Mouse (Mus musculus): ENCODE measurements at regions not wholly inside any gene's neighbourhood (a gene's known extent, or its start where the extent isn't known, plus 50 kb on each side); places are given as distances from the start of the nearest gene placed in this dataset.
A peak's percentile ranks its signal among the peaks of the same experiment; 100 is the strongest.
"Not testable (repeated sequence)": the region's sequence is repeated elsewhere in the genome, so short reads cannot be mapped to it uniquely, and the experiment has no call there.

DNA sequence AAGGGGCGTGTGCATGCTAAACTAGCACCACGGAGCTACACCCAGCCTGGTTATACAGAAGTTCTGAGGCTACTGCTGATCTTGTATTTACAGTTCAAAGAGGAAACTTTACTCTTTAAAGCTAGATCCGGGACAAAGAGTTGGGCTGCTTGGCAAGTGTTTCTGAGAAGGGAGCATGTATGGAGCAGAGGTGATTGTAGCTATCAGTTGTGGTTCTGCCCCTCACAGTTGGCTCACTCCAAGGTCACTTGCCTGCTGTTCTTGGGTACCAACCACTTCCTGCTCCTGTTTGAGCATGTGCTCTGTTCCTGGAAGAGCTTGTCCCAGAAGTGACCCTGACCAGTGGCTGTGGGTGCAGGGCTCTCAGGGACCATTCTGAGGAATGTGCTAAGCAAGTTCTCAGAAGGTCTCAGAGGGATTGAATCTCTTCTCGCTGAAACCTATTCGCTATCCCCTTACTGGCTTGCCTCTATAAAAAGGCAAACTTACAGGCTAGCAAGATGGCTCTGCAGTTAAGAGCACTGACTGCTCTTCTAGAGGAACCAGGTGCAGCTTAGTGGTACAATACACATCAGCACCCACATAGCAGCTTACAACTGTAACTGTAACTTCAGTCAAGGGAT lies 94.9 kb upstream of the Max start:
- DNase-seq (ENCODE audit: low read depth, low spot score): no peak

DNA sequence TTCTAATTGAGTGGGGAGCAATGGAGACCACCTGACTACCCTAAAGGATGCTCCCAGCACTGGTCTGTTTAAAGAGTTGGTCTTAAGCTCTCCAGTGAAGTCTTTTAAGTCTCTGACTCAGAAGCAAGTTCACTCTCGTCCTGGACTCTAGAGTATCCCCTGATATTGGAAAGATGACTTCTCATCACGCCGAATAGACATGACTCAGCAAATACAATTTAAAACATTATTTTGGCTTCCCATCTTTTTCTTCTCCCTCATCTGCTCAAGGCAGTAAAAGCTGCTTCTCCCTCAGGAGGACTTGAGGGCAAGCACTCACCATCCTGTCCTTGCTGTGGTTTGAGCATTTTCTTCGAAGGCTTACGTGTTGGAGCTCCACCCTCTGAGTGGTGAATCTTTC lies 92.7 kb upstream of the Max start:
- DNase-seq (ENCODE audit: low read depth, low spot score): no peak

GRCm38 (mm10) chr12:77054211-77054610 lies 92.2 kb upstream of the Max start:
- DNase-seq (ENCODE audit: low read depth, low spot score): no peak

- peak; percentile 60 for DNase-seq (ENCODE audit: low read depth, low spot score)
Observed at GRCm38 (mm10) chr12:77052853-77053252, 90.9 kb upstream of the Max start.

DNA sequence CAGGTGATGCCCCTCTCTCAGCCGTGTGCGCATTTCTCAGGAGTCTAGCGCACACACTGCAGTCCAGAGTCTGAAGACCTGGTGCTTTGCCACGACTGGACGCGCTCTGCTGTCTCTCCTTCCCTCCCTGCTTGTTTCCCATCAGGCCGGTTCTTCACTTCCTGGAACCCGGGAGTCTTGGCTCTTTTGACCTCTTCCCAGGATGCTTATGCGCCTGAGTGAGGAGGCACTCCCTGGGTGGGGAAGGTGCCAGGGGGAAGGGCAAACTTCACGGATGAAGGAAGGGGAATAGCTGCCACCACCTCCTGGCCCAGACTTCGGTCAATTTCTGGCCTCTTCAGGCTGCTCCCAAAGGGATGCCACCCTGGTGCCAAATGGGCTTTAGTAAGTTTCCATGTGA lies 86.4 kb upstream of the Max start:
- DNase-seq (ENCODE audit: low read depth, low spot score): peak; percentile 37

DNA sequence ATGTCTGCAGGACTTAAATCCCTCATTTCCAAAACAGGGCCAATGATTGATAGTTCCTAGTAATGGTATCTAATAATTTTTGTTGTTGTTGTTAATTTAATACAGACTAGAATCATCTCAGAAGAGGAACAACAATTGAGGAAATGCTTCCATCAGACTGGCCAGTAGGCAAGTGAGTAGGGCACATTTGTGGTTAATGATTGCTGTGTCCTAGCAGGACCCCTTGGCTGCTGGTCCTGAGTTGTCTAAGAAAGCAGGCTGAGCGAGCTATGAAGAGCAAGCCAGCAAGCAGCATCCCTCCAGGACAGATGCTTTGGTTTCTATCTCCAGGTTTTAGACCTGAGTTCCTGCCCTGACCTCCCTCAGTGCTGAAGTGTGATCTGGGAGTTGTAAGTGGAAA lies 85.3 kb upstream of the Max start:
- DNase-seq (ENCODE audit: low read depth, low spot score): no peak

DNA sequence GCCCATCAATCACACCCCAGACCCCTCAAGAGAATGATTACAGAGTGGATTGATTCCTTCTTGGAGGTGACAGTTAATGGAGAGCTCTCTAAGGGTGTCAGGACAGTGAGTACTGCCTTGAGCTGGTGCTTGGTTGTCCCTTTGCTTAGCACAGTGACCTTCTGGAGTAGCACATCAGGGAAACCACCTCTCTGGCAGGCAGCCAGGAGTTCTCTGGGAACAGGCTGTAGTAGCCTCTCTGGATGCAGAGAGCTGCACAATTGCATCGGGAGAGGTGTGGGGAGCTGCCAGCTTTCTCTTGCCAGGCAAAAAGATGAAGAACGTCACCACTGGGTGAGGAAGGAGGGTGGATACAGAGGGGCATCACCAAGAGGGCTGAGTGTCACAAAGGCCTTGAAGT lies 84.0 kb upstream of the Max start:
- peak; percentile 75 for DNase-seq (ENCODE audit: low read depth, low spot score)

DNA sequence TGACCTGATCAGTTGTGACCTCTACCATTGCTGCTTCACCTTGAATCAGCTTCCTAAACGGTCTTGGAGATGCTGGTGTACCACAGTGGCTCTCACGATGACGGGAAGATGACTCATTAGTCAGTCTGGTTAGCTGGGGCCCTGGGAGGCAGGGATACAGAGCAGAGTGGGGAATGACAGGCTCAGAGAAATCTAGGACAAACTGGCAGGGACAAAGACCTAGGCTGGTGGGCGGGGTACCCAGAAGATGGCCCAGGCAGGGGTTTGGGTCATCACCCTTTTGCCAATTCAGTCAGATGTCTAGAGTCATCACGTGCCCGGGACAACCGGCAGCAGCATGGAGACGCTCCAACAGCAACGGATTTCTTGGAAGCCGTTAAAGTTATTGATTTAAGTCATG lies 83.4 kb upstream of the Max start:
- DNase-seq (ENCODE audit: low read depth, low spot score): no peak

GRCm38 (mm10) chr12:77042356-77042755 lies 80.4 kb upstream of the Max start:
- no peak for DNase-seq (ENCODE audit: low read depth, low spot score)

DNA sequence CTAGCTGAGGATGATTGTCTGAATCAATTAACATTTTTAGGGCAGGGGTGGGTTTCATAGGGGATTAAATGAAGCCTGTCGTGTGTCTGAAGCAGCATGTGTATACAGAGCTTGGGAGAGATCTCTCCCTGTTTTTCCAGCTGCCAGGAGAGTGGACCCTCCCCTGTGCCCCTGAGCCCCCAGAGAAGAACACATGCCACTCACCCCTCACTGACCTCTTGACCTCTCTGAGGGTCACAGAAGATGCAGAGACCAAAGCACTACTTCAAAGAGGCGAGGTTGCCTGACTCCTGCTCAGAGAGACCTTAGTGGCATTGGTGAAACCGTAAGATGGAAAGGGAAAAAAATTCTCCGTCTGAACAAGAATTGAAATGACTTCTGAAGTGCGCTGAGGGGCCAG lies 79.1 kb upstream of the Max start:
- DNase-seq (ENCODE audit: low read depth, low spot score): no peak

DNA sequence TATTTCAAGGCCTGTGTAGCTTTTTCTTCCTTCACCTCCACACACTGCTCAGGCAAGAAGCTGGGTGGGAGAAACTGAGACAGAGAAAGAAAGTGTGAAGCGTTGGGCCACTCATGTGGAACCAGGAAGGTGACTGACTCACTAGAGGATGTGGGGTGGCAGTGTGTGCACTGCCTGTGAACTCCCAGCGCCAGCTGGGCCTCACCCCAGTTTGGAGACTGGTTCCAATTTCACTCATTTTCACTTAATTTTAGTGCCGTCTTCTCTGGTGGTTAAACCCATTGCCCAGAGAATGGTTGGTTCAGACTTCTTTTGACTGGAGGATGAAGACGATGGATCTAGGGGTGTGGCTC lies 77.9 kb upstream of the Max start:
- no peak for DNase-seq (ENCODE audit: low read depth, low spot score)

- DNase-seq (ENCODE audit: low read depth, low spot score): peak; percentile 60
Observed at GRCm38 (mm10) chr12:77039295-77039952, 77.4 kb upstream of the Max start.

GRCm38 (mm10) chr12:77035676-77036075 lies 73.7 kb upstream of the Max start:
- no peak for DNase-seq (ENCODE audit: low read depth, low spot score)

DNA sequence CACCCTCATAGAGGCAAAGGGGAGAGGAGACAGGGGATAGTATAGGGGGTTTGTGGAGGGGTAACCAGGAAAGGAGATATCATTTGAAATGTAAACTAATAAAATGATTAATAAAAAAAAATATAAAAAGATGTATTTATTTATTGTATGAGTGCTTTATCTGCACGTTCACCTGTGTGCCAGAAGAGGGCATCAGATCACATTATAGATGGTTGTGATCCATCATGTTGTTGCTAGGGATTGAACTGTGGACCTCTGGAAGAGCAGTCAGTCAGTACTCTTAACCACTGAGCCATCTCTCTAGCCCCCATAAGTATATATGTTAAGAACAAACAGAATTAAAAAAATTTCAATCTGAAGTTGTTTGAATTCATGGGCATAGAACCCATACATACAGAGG lies 69.4 kb upstream of the Max start:
- DNase-seq (ENCODE audit: low read depth, low spot score): no peak

- DNase-seq (ENCODE audit: low read depth, low spot score): peak; percentile 72
Observed at GRCm38 (mm10) chr12:77025431-77025879, 63.5 kb upstream of the Max start.

DNA sequence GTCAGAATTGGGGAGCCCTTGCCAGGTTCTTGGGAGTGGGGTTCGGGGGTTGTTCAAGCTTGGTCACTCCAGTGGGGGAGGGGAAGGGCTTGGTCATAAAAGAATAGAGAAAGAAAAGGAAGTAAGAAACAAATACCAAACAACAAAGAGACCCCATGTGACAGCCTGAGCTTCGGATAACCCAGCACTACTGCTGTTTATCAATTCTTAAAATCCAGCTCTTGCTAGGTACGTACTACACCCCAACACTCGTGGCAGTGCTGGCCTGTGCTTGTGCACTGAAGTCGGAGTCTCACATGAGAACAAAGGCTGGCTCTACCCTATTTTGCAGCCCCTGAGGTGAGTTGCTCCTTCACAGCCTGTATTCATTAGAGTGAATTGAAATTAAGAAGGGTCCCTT lies 60.5 kb upstream of the Max start:
- DNase-seq (ENCODE audit: low read depth, low spot score): no peak

- DNase-seq (ENCODE audit: low read depth, low spot score): peak; percentile 76
Observed at GRCm38 (mm10) chr12:77021881-77022280, 59.9 kb upstream of the Max start.

- peak; percentile 97 for DNase-seq (ENCODE audit: low read depth, low spot score)
Observed at GRCm38 (mm10) chr12:77019708-77020511, 57.9 kb upstream of the Max start.

DNA sequence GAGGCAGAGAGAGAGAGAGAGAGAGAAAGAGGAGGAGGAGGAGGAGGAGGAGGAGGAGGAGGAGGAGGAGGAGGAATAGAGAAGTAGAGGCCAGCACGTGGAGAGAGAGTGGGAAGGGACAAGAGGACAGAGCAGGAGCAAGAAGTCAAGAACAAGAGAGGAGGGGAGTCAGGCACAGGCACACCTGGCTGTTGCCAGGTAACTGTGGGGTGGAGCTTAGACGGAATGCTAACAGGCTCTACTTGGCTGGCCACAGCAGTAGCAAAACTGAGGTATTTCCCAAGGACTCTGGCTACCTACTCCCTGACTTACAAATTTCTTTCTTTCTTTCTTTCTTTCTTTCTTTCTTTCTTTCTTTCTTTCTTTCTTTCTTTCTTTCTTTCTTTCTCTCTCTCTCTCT lies 57.1 kb upstream of the Max start:
- DNase-seq (ENCODE audit: low read depth, low spot score): not testable (repeated sequence)

DNA sequence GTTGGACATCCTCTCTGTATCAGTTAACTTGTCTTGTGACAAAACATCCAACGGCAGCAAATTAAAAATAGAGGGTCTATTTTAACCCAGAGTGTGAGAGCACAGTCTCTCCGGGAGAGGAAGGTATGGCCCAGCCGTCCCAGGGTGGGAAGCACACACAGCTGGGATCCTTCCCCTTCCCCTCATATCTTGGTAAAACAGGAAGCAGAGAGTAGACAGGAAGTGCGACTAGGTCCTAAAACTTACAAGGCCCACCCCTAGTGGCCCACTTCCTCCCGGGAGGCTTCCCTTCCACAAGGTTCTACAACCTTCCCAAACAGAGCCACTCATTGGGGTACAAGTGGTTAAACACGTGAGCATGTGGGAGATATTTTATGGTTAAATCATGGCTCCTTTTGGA lies 56.4 kb upstream of the Max start:
- no peak for DNase-seq (ENCODE audit: low read depth, low spot score)

DNA sequence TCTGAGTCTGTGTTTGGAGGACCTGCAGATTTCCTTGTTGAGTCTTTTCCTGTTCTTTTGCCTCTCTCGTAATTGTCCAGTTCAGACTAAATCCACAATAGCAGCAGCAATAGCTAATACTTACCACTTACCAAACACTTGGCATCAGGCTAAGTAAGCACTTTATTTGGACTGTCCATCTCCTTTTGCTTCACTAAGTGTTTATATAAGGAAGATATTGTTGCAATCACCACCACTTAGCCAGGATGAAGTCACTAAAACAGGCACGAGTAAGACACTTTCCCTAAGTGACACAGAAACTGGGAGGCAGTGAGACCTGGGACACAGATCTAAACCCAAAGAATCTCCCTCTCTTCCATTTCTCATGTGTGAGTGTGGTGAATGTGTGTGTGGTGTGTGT lies 52.9 kb upstream of the Max start:
- no peak for DNase-seq (ENCODE audit: low read depth, low spot score)
